Mouse (Mus musculus): ENCODE measurements at regions not wholly inside any gene's neighbourhood (a gene's known extent, or its start where the extent isn't known, plus 50 kb on each side); places are given as distances from the start of the nearest gene placed in this dataset.
A peak's percentile ranks its signal among the peaks of the same experiment; 100 is the strongest.
"Not testable (repeated sequence)": the region's sequence is repeated elsewhere in the genome, so short reads cannot be mapped to it uniquely, and the experiment has no call there.

- DNase-seq = no peak
Measured at GRCm38 (mm10) chr2:147989616-147990015, 57.2 kb downstream of the Foxa2 start.

DNA sequence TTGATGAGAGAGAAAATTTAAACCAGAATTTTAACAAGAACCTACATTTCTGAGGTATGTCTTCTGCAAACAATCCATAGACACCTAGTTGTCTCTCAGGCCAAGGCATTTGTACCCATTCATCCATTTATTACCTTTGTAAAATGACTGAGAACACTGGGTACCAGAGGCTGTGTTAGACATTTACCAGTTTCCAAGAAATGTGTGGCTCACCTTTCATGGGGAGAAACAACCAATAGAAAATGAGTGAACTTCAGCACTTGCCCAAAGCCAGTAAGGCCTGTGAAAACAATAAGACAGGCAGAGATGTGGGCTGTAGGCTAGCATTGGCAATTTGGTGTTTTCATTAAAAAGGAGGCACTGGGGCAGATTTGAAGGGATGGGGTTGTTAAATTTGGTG is 58.2 kb downstream of the Foxa2 start:
- no peak for DNase-seq

DNA sequence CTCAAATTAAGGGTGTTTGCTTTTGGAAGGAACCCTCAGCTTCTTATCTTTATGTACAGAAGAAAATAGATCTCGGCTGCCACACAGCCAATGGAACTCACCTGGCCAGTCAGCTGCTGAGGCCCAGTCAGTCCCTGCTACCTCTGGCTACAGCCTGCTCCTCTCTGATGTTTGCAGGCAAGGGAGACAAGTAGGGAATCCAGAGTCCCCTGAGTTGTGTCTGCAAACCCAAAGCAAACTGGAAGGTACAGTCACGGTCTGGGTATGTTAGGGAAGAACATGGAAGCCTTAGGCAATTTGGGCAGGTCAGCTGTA is 61.6 kb downstream of the Foxa2 start:
- DNase-seq = no peak

GRCm38 (mm10) chr2:147984547-147985260 is 62.1 kb downstream of the Foxa2 start:
- no peak for DNase-seq

DNA sequence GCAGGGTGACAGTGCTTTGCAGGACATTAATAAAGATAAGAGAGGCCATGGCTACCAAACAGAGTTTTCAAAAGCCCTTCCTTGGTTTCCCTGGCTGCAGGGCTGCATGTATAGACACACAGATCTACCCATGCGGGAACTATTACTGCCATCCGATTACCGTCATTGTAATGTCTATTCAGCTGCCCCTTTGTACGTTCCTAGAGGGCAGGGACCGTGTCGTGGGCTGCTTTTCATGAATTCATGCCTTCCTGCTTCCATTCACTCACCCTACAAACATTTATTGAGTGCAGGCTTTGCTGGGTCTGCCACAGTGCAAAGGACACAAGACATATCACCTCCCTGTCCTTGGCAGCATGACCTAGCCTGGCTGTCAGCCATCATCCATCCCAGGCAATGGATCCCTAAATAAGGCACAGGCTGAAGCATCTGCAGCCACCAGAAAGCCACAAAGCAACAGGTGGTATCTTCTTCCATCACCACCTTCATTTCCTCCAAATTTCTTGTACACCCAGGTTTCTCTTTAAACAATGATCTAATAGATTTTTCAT is 65.8 kb downstream of the Foxa2 start:
- peak; percentile 11 for DNase-seq

- no peak for DNase-seq
Measured at GRCm38 (mm10) chr2:147980408-147980807, 66.4 kb downstream of the Foxa2 start.

DNA sequence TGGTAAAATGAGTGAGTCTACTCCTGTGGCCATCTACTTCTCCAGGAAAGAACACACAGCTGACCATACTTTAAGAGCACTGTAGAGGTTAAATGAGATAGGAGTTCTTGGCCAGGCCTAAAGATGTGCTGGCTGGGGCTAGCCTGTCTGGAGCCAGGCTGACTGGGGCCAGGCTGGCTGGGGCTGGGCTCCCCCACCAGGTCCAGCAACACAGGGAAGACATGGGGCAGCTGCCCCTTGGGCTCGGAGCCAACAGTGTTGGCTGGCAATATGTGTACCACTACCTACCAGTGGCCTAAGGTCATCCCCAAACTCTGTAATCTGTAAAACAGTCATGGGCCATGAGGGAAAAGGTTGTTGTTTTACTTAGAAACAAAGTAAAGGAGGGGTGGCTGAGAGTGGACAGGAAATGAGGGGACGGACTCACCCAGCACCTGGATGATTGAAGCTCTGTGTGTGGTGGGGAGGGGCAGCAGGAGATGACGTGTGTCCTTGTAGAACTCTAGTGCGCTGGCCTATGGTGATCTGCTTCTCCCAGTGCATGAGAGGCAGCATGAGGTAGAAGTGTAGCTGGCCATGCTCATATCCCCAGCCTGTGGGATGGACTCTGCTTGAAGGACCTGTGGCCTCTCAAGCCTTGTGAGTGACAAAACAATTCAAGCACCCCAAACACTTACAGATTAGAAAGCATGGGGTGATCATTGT is 67.0 kb downstream of the Foxa2 start:
- no peak for DNase-seq

DNA sequence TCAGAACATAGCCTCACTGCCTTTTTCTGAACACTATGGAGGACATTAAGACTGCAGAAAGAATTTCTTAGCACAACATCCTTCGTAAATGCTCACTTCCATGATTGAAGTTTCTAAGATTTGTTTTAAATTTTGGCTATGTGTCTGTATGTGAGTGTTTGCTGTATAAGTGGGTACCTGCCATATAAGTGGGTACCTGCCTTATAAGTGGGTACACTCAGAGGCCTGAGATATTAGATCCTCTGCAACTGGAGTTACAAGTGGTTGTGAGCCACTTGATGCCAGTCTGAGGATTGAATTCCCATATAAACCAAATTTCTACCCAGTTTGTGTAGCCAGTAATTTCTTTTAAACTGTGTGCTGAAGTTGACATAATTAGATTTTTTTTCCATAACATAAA is 67.8 kb downstream of the Foxa2 start:
- DNase-seq = no peak

DNA sequence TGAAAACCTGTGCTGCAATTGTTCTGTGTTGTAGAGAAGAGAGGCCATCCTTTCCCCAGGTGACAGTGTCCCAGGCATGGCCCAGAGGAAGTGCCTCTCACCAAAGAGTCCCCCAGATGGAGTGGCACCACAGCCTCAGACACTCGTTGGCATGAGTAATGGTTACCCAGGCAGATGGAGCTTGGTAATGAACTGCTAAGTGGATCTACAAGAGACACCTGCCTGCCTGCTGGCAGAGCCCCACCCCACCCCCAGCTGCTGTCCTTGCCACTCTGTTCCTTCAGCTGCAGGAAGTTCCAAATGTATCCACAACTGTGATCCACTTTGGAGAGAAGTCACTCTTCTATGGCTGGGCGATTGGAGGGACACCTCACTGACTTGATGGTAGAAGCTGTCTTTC is 72.0 kb downstream of the Foxa2 start:
- DNase-seq = no peak

DNA sequence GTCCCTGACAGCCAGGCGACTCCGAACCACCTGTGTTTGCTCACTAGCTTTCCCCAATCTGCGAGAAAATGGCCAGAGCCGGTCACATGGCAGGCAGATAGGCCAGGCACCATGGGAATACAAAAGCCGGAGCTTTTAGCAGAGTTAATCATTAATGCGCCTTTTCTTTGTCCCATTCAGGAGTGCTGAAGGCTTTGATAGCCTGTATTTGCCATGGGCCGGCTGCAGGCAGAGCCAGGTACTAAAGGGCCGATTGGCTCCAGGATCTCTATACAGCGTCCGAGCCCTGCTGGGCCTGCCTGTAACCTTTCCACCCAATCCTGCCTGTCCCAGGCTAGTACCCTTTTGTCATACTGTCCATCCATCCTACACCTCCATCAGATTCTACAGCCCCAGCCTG is 78.1 kb downstream of the Foxa2 start:
- no peak for DNase-seq

GRCm38 (mm10) chr2:147967829-147968529 is 78.8 kb downstream of the Foxa2 start:
- DNase-seq = no peak

- DNase-seq = not testable (repeated sequence)
Measured at GRCm38 (mm10) chr2:147963284-147963683, 83.5 kb downstream of the Foxa2 start.

GRCm38 (mm10) chr2:147961633-147962032 is 85.1 kb downstream of the Foxa2 start:
- DNase-seq = no peak

- DNase-seq = no peak
Measured at GRCm38 (mm10) chr2:147954183-147954582, 92.6 kb downstream of the Foxa2 start.

GRCm38 (mm10) chr2:147951233-147951632 is 95.5 kb downstream of the Foxa2 start:
- no peak for DNase-seq

- DNase-seq = no peak
Measured at GRCm38 (mm10) chr2:147944171-147945040, 102.4 kb downstream of the Foxa2 start.

DNA sequence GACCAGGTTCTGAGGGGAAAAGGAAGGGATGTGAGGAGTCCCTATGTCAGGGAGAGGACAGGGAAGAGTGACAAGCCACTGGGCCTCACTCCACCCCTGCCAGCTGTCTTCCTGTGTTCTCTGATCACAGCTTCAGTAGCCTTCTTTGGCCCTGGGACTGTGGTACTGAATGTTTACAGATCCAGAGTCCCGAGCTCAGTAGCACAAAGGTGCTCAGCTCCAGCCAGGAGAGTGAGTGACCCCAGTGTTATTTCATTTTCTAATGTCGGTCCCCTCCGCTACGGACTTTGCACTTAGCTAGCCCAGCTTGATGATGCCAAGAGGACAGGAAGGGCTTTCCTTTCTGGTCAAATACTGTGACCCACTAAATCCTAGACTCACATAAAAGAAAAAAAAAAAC is 104.2 kb downstream of the Foxa2 start:
- peak; percentile 4 for DNase-seq

GRCm38 (mm10) chr2:147941319-147941718 is 105.5 kb downstream of the Foxa2 start:
- no peak for DNase-seq

GRCm38 (mm10) chr2:147932494-147932893 is 114.3 kb downstream of the Foxa2 start:
- DNase-seq = no peak

DNA sequence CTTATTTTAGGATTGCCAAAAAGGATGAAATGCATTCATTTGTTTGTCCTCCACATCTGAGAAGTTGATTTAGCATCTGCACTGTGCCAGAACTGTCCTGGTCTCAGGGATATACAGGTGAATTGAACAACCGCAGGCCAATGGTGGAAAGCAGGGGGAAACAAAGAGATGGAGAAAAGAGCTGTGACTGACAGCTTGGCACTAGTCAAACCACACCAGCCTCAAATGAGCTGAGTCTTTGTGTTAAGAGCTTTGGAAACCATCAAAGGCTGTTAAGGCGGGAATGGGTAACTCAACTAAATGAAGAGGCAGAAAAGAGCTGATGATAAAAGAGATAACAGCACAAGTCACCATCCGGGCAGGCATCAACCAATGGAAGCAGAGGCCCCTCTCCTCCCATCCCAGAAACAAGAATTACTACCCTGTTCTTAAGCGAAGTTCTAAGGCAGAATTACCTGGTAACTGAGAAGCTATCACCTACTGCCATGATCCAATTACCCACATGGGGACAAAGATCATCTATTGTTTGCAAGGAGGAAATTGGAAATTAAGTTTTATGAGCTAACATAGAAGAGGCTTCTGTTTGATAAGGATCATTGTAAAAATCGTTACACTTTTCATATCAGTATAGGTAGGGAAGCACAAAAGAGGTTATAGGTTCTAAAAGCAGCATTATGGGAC is 117.6 kb downstream of the Foxa2 start:
- no peak for DNase-seq

DNA sequence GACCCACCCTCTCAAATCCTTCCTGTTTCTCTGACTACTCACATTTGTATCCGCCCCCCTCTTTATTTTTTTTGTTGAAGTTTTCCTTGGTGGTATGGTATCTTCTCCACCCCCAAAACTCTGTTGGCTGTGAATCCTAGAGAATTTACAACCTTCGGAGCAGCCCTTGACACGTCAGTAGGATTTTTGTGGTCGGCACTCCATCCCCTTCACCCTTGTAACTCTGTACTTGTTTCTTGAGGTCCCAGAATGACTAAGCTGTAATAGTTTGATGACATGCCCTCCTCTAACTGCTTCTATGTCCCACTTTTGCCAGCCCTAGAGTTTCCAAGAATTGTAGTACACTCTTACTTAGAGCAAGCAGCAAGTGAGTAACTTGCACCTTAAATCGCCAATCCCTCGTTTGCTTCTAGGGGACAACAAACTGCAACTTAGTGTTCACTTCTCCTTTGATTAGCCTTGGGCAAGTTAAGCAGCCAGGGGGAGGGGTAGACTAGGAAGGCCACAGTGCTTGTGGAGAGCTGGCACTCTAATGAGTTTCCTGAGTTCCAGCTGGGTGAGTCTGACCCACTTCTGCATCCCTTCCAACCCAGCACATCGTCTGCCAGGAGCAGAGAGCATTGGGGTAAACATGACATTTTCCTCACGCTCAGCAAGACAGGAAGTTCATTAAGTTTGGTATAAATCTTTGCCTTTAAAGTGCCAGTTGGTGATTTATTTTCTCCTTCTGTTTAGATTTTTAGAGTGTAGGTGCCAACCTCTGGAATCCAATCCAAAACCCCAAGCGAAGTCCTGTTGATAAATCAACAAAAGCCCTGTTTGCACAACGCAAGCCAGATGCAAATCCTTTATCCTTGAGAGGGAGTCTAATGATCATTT is 118.7 kb downstream of the Foxa2 start:
- DNase-seq = no peak
